Mouse (Mus musculus): ENCODE results near the gene Casz1. TPM values are rescaled to one million over a fixed set of nuclear protein-coding genes. Genes with fewer than 3 reads are reported as not detected.

The Casz1 gene
- polyA plus RNA-seq, 1 experiment, result 13.5 TPM

GRCm38 (mm10) chr4:148806836-148807235, 2.6 kb downstream of the Casz1 start:
- Histone ChIP-seq H3K4me3 (ENCODE audit: insufficient read depth, low read depth, low read length) (peak overlapping the region; percentile 56), H3K27ac (ENCODE audit: insufficient read depth, low read depth, low read length) (no peak overlapping the region), H3K36me3 (ENCODE audit: control insufficient read depth, insufficient read depth, low read length) (no peaks in the 10 kb centered on the region), H3K4me1 (ENCODE audit: control insufficient read depth, insufficient read depth, low read length) (0 out of 2 replicates have a peak, but pooled peaks cover 3% of the 10 kb centered on the region), H3K27me3 (replicated peaks; ENCODE audit: control insufficient read depth, insufficient read depth, low read length) (peaks cover 4% of the 10 kb centered on the region)
- 3% methylated on average over 24 of the region's 26 CpGs for WGBS
- TF ChIP-seq CTCF (conservative IDR thresholded peaks at IDR 0.05; ENCODE audit: insufficient read depth, insufficient read length, low read depth, low read length), result no peak
- no peak for TF ChIP-seq POLR2A (IDR thresholded peaks at IDR 0.05; ENCODE audit: low read depth, low read length)
- DNase-seq, result peak; percentile 17

- 20% methylated on average over 9 of the region's 9 CpGs for WGBS
- Histone ChIP-seq H3K4me1 (ENCODE audit: control insufficient read depth, insufficient read depth, low read length) (peaks cover 6% of the 10 kb centered on the region; the same call in 1 of the 2 replicates), H3K4me3 (ENCODE audit: insufficient read depth, low read depth, low read length) (no peak overlapping the region), H3K36me3 (ENCODE audit: control insufficient read depth, insufficient read depth, low read length) (no peaks in the 10 kb centered on the region), H3K27ac (ENCODE audit: insufficient read depth, low read depth, low read length) (no peak overlapping the region), H3K27me3 (replicated peaks; ENCODE audit: control insufficient read depth, insufficient read depth, low read length) (peaks cover 4% of the 10 kb centered on the region)
- TF ChIP-seq POLR2A (IDR thresholded peaks at IDR 0.05; ENCODE audit: low read depth, low read length), result no peak
- TF ChIP-seq CTCF (conservative IDR thresholded peaks at IDR 0.05; ENCODE audit: insufficient read depth, insufficient read length, low read depth, low read length), result no peak
- no peak for DNase-seq
These were observed 3.2 kb downstream of the Casz1 start for GRCm38 (mm10) chr4:148807397-148807796.

- Histone ChIP-seq H3K36me3 (ENCODE audit: control insufficient read depth, insufficient read depth, low read length) (no peaks in the 10 kb centered on the region), H3K4me1 (ENCODE audit: control insufficient read depth, insufficient read depth, low read length) (peaks cover 6% of the 10 kb centered on the region; the same call in 1 of the 2 replicates), H3K27ac (ENCODE audit: insufficient read depth, low read depth, low read length) (no peak overlapping the region), H3K4me3 (ENCODE audit: insufficient read depth, low read depth, low read length) (no peak overlapping the region), H3K27me3 (replicated peaks; ENCODE audit: control insufficient read depth, insufficient read depth, low read length) (peaks cover 4% of the 10 kb centered on the region)
- 66% methylated on average over 2 of the region's 2 CpGs for WGBS
- TF ChIP-seq POLR2A (IDR thresholded peaks at IDR 0.05; ENCODE audit: low read depth, low read length), result no peak
- TF ChIP-seq CTCF (conservative IDR thresholded peaks at IDR 0.05; ENCODE audit: insufficient read depth, insufficient read length, low read depth, low read length), result no peak
- DNase-seq, result no peak
These were observed 4.6 kb downstream of the Casz1 start for GRCm38 (mm10) chr4:148808839-148809238.

GRCm38 (mm10) chr4:148810706-148811105, 6.5 kb downstream of the Casz1 start:
- WGBS, result 75% methylated on average over 9 of the region's 9 CpGs
- Histone ChIP-seq H3K36me3 (ENCODE audit: control insufficient read depth, insufficient read depth, low read length) (no peaks in the 10 kb centered on the region), H3K4me3 (ENCODE audit: insufficient read depth, low read depth, low read length) (no peak overlapping the region), H3K27me3 (replicated peaks; ENCODE audit: control insufficient read depth, insufficient read depth, low read length) (peaks cover 4% of the 10 kb centered on the region), H3K4me1 (ENCODE audit: control insufficient read depth, insufficient read depth, low read length) (peaks cover 3% of the 10 kb centered on the region; the same call in 1 of the 2 replicates), H3K27ac (ENCODE audit: insufficient read depth, low read depth, low read length) (no peak overlapping the region)
- DNase-seq, result no peak
- TF ChIP-seq CTCF (conservative IDR thresholded peaks at IDR 0.05; ENCODE audit: insufficient read depth, insufficient read length, low read depth, low read length) (no peak), POLR2A (IDR thresholded peaks at IDR 0.05; ENCODE audit: low read depth, low read length) (no peak)

- 24% methylated on average over 10 of the region's 10 CpGs for WGBS
- Histone ChIP-seq H3K4me3 (ENCODE audit: insufficient read depth, low read depth, low read length) (no peak overlapping the region), H3K27me3 (replicated peaks; ENCODE audit: control insufficient read depth, insufficient read depth, low read length) (no peaks in the 10 kb centered on the region), H3K27ac (ENCODE audit: insufficient read depth, low read depth, low read length) (no peak overlapping the region), H3K36me3 (ENCODE audit: control insufficient read depth, insufficient read depth, low read length) (no peaks in the 10 kb centered on the region), H3K4me1 (ENCODE audit: control insufficient read depth, insufficient read depth, low read length) (peaks cover 3% of the 10 kb centered on the region; the same call in 1 of the 2 replicates)
- TF ChIP-seq POLR2A (IDR thresholded peaks at IDR 0.05; ENCODE audit: low read depth, low read length) (no peak), CTCF (conservative IDR thresholded peaks at IDR 0.05; ENCODE audit: insufficient read depth, insufficient read length, low read depth, low read length) (peak; percentile 43; the same call in 1 of the 2 replicates)
- DNase-seq, result peak; percentile 40
These were observed 7.7 kb downstream of the Casz1 start for GRCm38 (mm10) chr4:148811940-148812339.

- 78% methylated on average over 6 of the region's 6 CpGs for WGBS
These were observed 9.0 kb downstream of the Casz1 start for GRCm38 (mm10) chr4:148813247-148813646.

GRCm38 (mm10) chr4:148816556-148816955, 12.3 kb downstream of the Casz1 start:
- Histone ChIP-seq H3K36me3 (ENCODE audit: control insufficient read depth, insufficient read depth, low read length) (no peaks in the 10 kb centered on the region), H3K4me1 (ENCODE audit: control insufficient read depth, insufficient read depth, low read length) (peaks cover 3% of the 10 kb centered on the region; the same call in 1 of the 2 replicates), H3K27me3 (replicated peaks; ENCODE audit: control insufficient read depth, insufficient read depth, low read length) (no peaks in the 10 kb centered on the region), H3K4me3 (ENCODE audit: insufficient read depth, low read depth, low read length) (no peak overlapping the region), H3K27ac (ENCODE audit: insufficient read depth, low read depth, low read length) (no peak overlapping the region)
- WGBS, result 33% methylated on average over 14 of the region's 14 CpGs
- peak; percentile 16 for DNase-seq
- TF ChIP-seq CTCF (conservative IDR thresholded peaks at IDR 0.05; ENCODE audit: insufficient read depth, insufficient read length, low read depth, low read length), result no peak
- TF ChIP-seq POLR2A (IDR thresholded peaks at IDR 0.05; ENCODE audit: low read depth, low read length), result no peak

More at GRCm38 (mm10) chr4:148813247-148813646, 9.0 kb downstream of the Casz1 start:
- Histone ChIP-seq H3K4me1 (ENCODE audit: control insufficient read depth, insufficient read depth, low read length) (peaks cover 3% of the 10 kb centered on the region; the same call in 1 of the 2 replicates), H3K4me3 (ENCODE audit: insufficient read depth, low read depth, low read length) (no peak overlapping the region), H3K27me3 (replicated peaks; ENCODE audit: control insufficient read depth, insufficient read depth, low read length) (no peaks in the 10 kb centered on the region), H3K36me3 (ENCODE audit: control insufficient read depth, insufficient read depth, low read length) (no peaks in the 10 kb centered on the region), H3K27ac (ENCODE audit: insufficient read depth, low read depth, low read length) (no peak overlapping the region)
- TF ChIP-seq CTCF (conservative IDR thresholded peaks at IDR 0.05; ENCODE audit: insufficient read depth, insufficient read length, low read depth, low read length) (no peak), POLR2A (IDR thresholded peaks at IDR 0.05; ENCODE audit: low read depth, low read length) (no peak)
- no peak for DNase-seq
